Mouse (Mus musculus): ENCODE data around the gene Il31ra. TPM values are rescaled to one million over a fixed set of nuclear protein-coding genes. Genes with fewer than 3 reads are reported as not detected.

Gene Il31ra
- polyA plus RNA-seq, 1 experiment from 2014 or later, result not detected

DNA sequence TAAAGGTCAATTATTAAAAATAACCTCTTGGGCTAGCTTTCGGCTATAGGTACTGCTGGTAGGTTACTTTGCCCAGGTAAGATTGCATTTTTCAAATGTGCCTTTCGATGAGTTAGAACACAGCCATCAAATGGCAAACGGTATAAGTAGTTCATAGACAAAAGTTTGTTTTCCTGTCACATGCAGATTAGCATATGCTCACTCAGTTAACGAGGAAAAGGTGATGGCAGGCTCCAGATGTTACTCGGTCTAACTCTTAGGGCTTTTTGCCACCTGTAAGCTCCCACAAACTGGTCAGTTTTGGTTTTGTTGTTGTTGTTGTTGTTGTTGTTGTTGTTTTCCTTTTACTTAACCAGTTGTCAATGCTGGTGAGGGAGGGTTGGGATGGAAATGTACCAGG is 85.7 kb downstream of the Il31ra start:
- WGBS (ENCODE audit: missing documents), result 96% methylated on average over 5 of the region's 5 CpGs
- Histone ChIP-seq H3K79me2 (ENCODE audit: inconsistent target) (peaks cover 6% of the 10 kb centered on the region; the same call in 1 of the 2 replicates), H3K36me3 (ENCODE audit: inconsistent target) (peaks cover 39% of the 10 kb centered on the region), H3K4me3 (ENCODE audit: inconsistent target) (no peak overlapping the region), H3K27ac (no peak overlapping the region)

- H3K4me3 ChIP-seq (ENCODE audit: inconsistent target), result no peak overlapping the region
Observed at GRCm38 (mm10) chr13:112507691-112508090, 86.5 kb downstream of the Il31ra start.

DNA sequence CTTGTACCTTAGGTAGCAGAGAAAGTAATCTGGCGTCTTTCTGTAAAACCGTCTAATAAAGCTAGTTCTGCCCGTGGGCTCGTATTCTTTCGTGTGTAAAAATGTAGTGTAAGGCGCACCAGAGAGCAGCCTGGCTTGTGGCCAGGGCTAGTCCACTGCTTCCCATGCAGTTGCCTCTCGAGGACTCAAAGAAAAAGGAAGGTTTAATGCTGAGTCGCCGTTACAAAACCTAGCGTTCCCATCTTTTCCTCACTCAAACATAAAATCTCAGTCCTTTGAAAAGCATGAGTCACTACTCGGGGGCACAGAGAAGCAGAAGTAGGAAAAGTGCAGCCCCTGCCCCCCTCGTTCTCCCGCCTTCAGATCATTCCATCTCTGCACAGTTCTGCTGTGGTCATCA is 87.4 kb downstream of the Il31ra start:
- no peak overlapping the region for H3K4me3 ChIP-seq (ENCODE audit: inconsistent target)
- 54% methylated on average over 13 of the region's 13 CpGs for WGBS (ENCODE audit: missing documents)
- peaks cover 45% of the 10 kb centered on the region for H3K36me3 ChIP-seq (ENCODE audit: inconsistent target)
- no peak overlapping the region for H3K27ac ChIP-seq
- peaks cover 6% of the 10 kb centered on the region; the same call in 1 of the 2 replicates for H3K79me2 ChIP-seq (ENCODE audit: inconsistent target)

More at GRCm38 (mm10) chr13:112507691-112508090, 86.5 kb downstream of the Il31ra start:
- H3K36me3 ChIP-seq (ENCODE audit: inconsistent target), result peaks cover 45% of the 10 kb centered on the region
- peaks cover 6% of the 10 kb centered on the region; the same call in 1 of the 2 replicates for H3K79me2 ChIP-seq (ENCODE audit: inconsistent target)
- H3K27ac ChIP-seq, result no peak overlapping the region
- WGBS (ENCODE audit: missing documents), result 92% methylated on average over 13 of the region's 13 CpGs

DNA sequence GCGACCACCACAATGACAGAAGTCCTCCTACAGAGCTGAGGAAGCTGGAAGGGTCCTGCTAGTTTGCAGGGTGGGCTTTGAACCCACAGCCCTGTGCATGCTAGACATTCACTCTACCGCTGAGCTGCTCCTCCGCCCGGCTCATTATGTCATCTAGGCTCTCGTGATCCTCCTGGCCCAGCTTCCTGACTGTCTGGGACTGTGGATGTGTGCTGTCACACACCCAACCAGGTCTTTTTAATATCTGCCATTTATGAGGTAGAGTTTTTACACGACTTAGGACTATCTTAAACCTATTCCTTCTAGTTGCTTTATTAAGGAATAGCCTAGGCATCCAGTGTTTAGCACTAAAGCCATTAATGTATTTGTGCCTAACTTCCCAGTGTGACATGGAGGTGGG is 88.7 kb downstream of the Il31ra start:
- WGBS (ENCODE audit: missing documents), result 91% methylated on average over 6 of the region's 6 CpGs
- Histone ChIP-seq H3K4me3 (ENCODE audit: inconsistent target) (no peak overlapping the region), H3K27ac (no peak overlapping the region), H3K79me2 (ENCODE audit: inconsistent target) (peaks cover 6% of the 10 kb centered on the region; the same call in 1 of the 2 replicates), H3K36me3 (ENCODE audit: inconsistent target) (peaks cover 57% of the 10 kb centered on the region)

DNA sequence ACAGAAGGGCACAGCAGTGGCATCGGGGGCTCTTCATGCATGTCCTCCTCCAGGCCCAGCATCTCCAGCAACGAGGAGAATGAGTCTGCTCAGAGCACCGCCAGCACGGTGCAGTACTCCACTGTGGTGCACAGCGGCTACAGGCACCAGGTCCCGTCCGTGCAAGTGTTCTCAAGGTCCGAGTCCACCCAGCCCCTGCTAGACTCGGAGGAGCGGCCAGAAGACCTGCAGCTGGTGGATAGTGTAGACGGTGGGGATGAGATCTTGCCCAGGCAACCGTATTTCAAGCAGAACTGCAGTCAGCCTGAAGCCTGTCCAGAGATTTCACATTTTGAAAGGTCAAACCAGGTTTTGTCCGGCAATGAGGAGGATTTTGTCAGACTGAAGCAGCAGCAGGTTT is 90.3 kb downstream of the Il31ra start:
- 94% methylated on average over 12 of the region's 13 CpGs for WGBS (ENCODE audit: missing documents)
- H3K27ac ChIP-seq, result no peak overlapping the region
- H3K79me2 ChIP-seq (ENCODE audit: inconsistent target), result peaks cover 6% of the 10 kb centered on the region; the same call in 1 of the 2 replicates
- H3K4me3 ChIP-seq (ENCODE audit: inconsistent target), result no peak overlapping the region
- H3K36me3 ChIP-seq (ENCODE audit: inconsistent target), result peaks cover 72% of the 10 kb centered on the region

GRCm38 (mm10) chr13:112500466-112500865 is 93.7 kb downstream of the Il31ra start:
- Histone ChIP-seq H3K4me3 (ENCODE audit: inconsistent target) (no peak overlapping the region), H3K27ac (no peak overlapping the region), H3K36me3 (ENCODE audit: inconsistent target) (peaks cover 86% of the 10 kb centered on the region), H3K79me2 (ENCODE audit: inconsistent target) (peaks cover 6% of the 10 kb centered on the region; the same call in 1 of the 2 replicates)
- WGBS (ENCODE audit: missing documents), result 92% methylated on average over 9 of the region's 9 CpGs

- WGBS (ENCODE audit: missing documents), result 93% methylated on average over 4 of the region's 4 CpGs
- Histone ChIP-seq H3K36me3 (ENCODE audit: inconsistent target) (peaks cover 86% of the 10 kb centered on the region), H3K27ac (no peak overlapping the region), H3K79me2 (ENCODE audit: inconsistent target) (peaks cover 6% of the 10 kb centered on the region; the same call in 1 of the 2 replicates), H3K4me3 (ENCODE audit: inconsistent target) (no peak overlapping the region)
Observed at GRCm38 (mm10) chr13:112500027-112500426, 94.1 kb downstream of the Il31ra start.

GRCm38 (mm10) chr13:112494590-112494989 is 99.6 kb downstream of the Il31ra start:
- H3K36me3 ChIP-seq (ENCODE audit: inconsistent target), result peaks cover 94% of the 10 kb centered on the region
- H3K4me3 ChIP-seq (ENCODE audit: inconsistent target), result no peak overlapping the region
- 96% methylated on average over 12 of the region's 12 CpGs for WGBS (ENCODE audit: missing documents)
- H3K79me2 ChIP-seq (ENCODE audit: inconsistent target), result no peaks in the 10 kb centered on the region; the same call in 1 of the 2 replicates
- H3K27ac ChIP-seq, result no peak overlapping the region

DNA sequence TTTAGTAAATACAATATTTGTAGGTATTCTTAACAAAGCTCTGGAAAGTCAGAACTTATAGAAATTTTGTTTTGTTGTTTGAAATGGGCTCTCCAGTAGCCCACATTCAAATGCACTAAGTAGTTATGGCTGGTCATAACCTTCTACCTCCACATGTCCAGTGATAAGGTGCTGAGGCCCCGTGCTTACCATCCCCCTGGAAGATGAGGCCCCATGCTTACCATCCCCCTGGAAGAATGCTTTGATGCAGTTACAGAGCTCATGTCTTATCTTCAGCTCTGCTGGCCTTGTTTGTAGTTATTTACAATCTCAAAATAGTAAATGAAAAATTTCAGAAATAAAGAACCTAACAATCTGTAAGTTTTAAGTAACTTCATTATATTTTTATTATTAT is 101.9 kb downstream of the Il31ra start:
- no peak overlapping the region for H3K4me3 ChIP-seq (ENCODE audit: inconsistent target)
- peaks cover 94% of the 10 kb centered on the region for H3K36me3 ChIP-seq (ENCODE audit: inconsistent target)
- H3K27ac ChIP-seq, result no peak overlapping the region
- no peaks in the 10 kb centered on the region; the same call in 1 of the 2 replicates for H3K79me2 ChIP-seq (ENCODE audit: inconsistent target)
- 90% methylated on average over 1 of the region's 1 CpGs for WGBS (ENCODE audit: missing documents)

DNA sequence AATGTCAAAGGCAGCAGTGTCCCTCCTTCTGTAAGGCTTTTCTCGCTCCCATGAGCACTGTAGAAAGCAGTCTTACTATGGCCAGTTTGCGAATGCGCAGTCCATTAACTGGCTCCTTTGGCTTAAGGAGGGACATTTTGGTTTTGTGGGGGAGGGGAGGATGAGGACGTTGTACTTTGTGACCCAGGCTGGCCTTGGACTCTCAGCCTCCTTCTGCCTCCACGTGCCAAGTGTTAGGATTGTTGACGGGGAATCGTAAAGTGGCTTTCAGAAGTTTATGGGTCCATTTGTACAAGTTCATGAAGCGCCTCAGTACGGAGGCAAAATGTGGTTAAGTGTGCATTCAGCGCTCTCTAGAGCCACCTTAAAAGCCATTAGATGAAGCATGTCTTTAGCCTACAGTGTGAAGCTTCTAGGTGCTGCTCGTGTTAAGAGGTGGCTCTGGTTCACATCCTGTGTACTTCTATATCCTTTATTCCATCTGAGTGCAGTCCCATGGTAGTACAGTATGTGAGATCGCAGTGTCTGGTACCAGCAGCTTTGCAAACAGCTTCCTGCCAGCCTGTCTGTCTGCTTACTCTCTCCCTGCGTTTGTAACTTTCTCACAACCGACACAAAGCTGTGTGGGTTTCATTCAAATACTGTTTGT is 102.4 kb downstream of the Il31ra start:
- Histone ChIP-seq H3K4me3 (ENCODE audit: inconsistent target) (no peak overlapping the region), H3K36me3 (ENCODE audit: inconsistent target) (peaks cover 94% of the 10 kb centered on the region), H3K27ac (no peak overlapping the region), H3K79me2 (ENCODE audit: inconsistent target) (no peaks in the 10 kb centered on the region; the same call in 1 of the 2 replicates)
- 94% methylated on average over 13 of the region's 14 CpGs for WGBS (ENCODE audit: missing documents)

- no peak overlapping the region for H3K27ac ChIP-seq
- whole genome bisulfite sequencing (ENCODE audit: missing documents), result 85% methylated on average over 3 of the region's 3 CpGs
- H3K36me3 ChIP-seq (ENCODE audit: inconsistent target), result peaks cover 94% of the 10 kb centered on the region
- H3K79me2 ChIP-seq (ENCODE audit: inconsistent target), result no peaks in the 10 kb centered on the region; the same call in 1 of the 2 replicates
- H3K4me3 ChIP-seq (ENCODE audit: inconsistent target), result no peak overlapping the region
Observed at GRCm38 (mm10) chr13:112490036-112490435, 104.1 kb downstream of the Il31ra start.

DNA sequence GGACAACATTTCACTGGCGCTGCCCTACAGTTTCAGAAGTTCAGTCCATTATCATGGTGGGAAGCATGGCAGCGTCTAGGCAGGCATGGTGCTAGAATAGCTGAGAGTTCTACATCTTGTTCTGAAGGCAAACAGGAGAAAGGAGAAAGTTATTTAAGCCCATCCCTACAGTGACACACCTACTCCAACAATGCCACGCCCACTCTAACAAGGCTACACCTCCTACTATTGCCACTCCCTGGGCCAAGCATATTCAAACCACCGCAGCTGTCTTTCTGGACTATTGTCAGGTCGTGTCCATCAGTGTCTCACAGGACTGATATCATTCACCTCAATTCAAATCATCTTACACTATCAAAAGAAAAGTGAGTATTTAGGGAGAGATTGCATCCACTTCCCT is 107.5 kb downstream of the Il31ra start:
- Histone ChIP-seq H3K79me2 (ENCODE audit: inconsistent target) (no peaks in the 10 kb centered on the region; the same call in 1 of the 2 replicates), H3K27ac (no peak overlapping the region), H3K36me3 (ENCODE audit: inconsistent target) (peaks cover 99% of the 10 kb centered on the region), H3K4me3 (ENCODE audit: inconsistent target) (no peak overlapping the region)
- 98% methylated on average over 5 of the region's 5 CpGs for WGBS (ENCODE audit: missing documents)

GRCm38 (mm10) chr13:112486236-112486635 is 107.9 kb downstream of the Il31ra start:
- Histone ChIP-seq H3K36me3 (ENCODE audit: inconsistent target) (peaks cover 99% of the 10 kb centered on the region), H3K27ac (no peak overlapping the region)
- WGBS (ENCODE audit: missing documents), result 95% methylated on average over 5 of the region's 5 CpGs

GRCm38 (mm10) chr13:112483015-112483414 is 111.1 kb downstream of the Il31ra start:
- Histone ChIP-seq H3K4me3 (ENCODE audit: inconsistent target) (no peak overlapping the region), H3K36me3 (ENCODE audit: inconsistent target) (peaks cover 96% of the 10 kb centered on the region), H3K27ac (no peak overlapping the region), H3K79me2 (ENCODE audit: inconsistent target) (peaks cover 9% of the 10 kb centered on the region; the same call in 1 of the 2 replicates)
- 94% methylated on average over 7 of the region's 7 CpGs for WGBS (ENCODE audit: missing documents)

More at GRCm38 (mm10) chr13:112486236-112486635, 107.9 kb downstream of the Il31ra start:
- Histone ChIP-seq H3K4me3 (ENCODE audit: inconsistent target) (no peak overlapping the region), H3K79me2 (ENCODE audit: inconsistent target) (no peaks in the 10 kb centered on the region; the same call in 1 of the 2 replicates)

DNA sequence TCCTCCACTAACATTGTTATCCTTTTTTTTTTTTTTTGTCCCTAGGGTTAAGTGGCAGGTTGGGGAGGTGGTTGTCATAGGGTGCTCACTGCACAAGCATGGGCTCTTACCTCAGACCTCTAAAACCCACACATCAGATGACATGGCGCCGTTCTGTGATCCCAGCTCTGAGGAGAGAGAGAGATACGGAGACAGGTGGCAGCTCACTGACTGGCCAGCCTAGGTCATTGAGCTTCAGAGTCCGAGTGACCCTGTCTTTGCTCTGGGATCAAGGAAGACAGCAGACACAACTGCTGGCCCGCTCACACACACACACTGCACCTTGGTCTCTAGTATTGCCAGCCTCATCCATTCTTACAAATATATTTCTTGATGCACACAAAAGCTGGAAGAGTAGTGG is 111.6 kb downstream of the Il31ra start:
- Histone ChIP-seq H3K27ac (no peak overlapping the region), H3K36me3 (ENCODE audit: inconsistent target) (peaks cover 93% of the 10 kb centered on the region), H3K4me3 (ENCODE audit: inconsistent target) (no peak overlapping the region), H3K79me2 (ENCODE audit: inconsistent target) (peaks cover 14% of the 10 kb centered on the region; the same call in 1 of the 2 replicates)
- 94% methylated on average over 5 of the region's 5 CpGs for WGBS (ENCODE audit: missing documents)

All from macrophage (primary cell).